Mouse (Mus musculus) adrenal gland, postnatal 10 days (tissue): ENCODE measurements around the gene Slc17a5. TPM values are rescaled to one million over a fixed set of nuclear protein-coding genes. Genes with fewer than 3 reads are reported as not detected.

ENCODE experiments used
- DNase-seq: peaks from one replicate; pipeline ENCODE4 v3.0.0; 2021; ENCODE audit warnings: mixed read lengths
- long read RNA-seq, 2 experiments: library from polyadenylated mRNA; stranded (forward); transcript quantifications; one replicate each; pipeline ENCODE4 v2.0.0; 2021
- total RNA-seq, 2 experiments: library from RNA; stranded (reverse); gene quantifications; 2 replicates each; pipeline ENCODE4 v1.2.3; 2021

The Slc17a5 gene
- total RNA-seq, result 10 to 100 TPM; 10.2 to 11.2 TPM
- long read RNA-seq, experiment 1, transcript Slc17a5-201 (11 exons, 3,236 nt), result major isoform, 10 of 15 reads
- long read RNA-seq, experiment 1, partial matches to known transcripts, result 0 of 15 reads
- long read RNA-seq, experiment 1, other reads (novel, unspliced or antisense), result 5 of 15 reads
- long read RNA-seq, experiment 2, transcript Slc17a5-201 (11 exons, 3,236 nt), result major isoform, 6 of 9 reads
- long read RNA-seq, experiment 2, partial matches to known transcripts, result 1 of 9 reads
- long read RNA-seq, experiment 2, other reads (novel, unspliced or antisense), result 2 of 9 reads

GRCm38 (mm10) chr9:78587914-78588313 lies at the start of gene Slc17a5:
Gene Slc17a5, minus strand, starts transcription at chr9:78588041.
- DNase-seq, result peak; percentile 96

- DNase-seq, result peak; percentile 18
Measured at GRCm38 (mm10) chr9:78633976-78634375, 46.1 kb upstream of the Slc17a5 start.

GRCm38 (mm10) chr9:78631755-78632434 lies 44.1 kb upstream of the Slc17a5 start:
- DNase-seq, result no peak

- no peak for DNase-seq
Measured at GRCm38 (mm10) chr9:78629991-78630390, 42.1 kb upstream of the Slc17a5 start.

GRCm38 (mm10) chr9:78623301-78623747 lies 35.5 kb upstream of the Slc17a5 start:
- peak; percentile 9 for DNase-seq

- DNase-seq, result no peak
Measured at GRCm38 (mm10) chr9:78619285-78619684, 31.4 kb upstream of the Slc17a5 start.

- DNase-seq, result peak; percentile 35
Measured at GRCm38 (mm10) chr9:78615401-78616021, 27.7 kb upstream of the Slc17a5 start, which contains the start of gene Cd109. Gene Cd109, plus strand, starts transcription at chr9:78615546.

- no peak for DNase-seq
Measured at GRCm38 (mm10) chr9:78614201-78614600, 26.4 kb upstream of the Slc17a5 start.

- peak; percentile 44 for DNase-seq
Measured at GRCm38 (mm10) chr9:78601046-78601730, 13.3 kb upstream of the Slc17a5 start.

- DNase-seq, result no peak
Measured at GRCm38 (mm10) chr9:78599927-78600326, 12.1 kb upstream of the Slc17a5 start.

- peak; percentile 53 for DNase-seq
Measured at GRCm38 (mm10) chr9:78596834-78597233, 9.0 kb upstream of the Slc17a5 start.

- DNase-seq, result no peak
Measured at GRCm38 (mm10) chr9:78595769-78596555, 8.1 kb upstream of the Slc17a5 start.

- no peak for DNase-seq
Measured at GRCm38 (mm10) chr9:78595257-78595656, 7.4 kb upstream of the Slc17a5 start.

- DNase-seq, result no peak
Measured at GRCm38 (mm10) chr9:78590471-78590870, 2.6 kb upstream of the Slc17a5 start.

GRCm38 (mm10) chr9:78588411-78589033 lies 681 bp upstream of the Slc17a5 start:
- peak; percentile 29 for DNase-seq

GRCm38 (mm10) chr9:78587218-78587883 lies 490 bp downstream of the Slc17a5 start:
- peak; percentile 47 for DNase-seq

GRCm38 (mm10) chr9:78579644-78580396 lies 8.0 kb downstream of the Slc17a5 start:
- no peak for DNase-seq

- no peak for DNase-seq
Measured at GRCm38 (mm10) chr9:78578824-78579223, 9.0 kb downstream of the Slc17a5 start.

GRCm38 (mm10) chr9:78576466-78576865 lies 11.4 kb downstream of the Slc17a5 start:
- DNase-seq, result no peak

GRCm38 (mm10) chr9:78569934-78570333 lies 17.9 kb downstream of the Slc17a5 start:
- no peak for DNase-seq
